Mouse (Mus musculus) heart, postnatal 0 days (tissue): ENCODE results near the gene Vwf.

Experiments used
- CTCF ChIP-seq: IDR thresholded peaks from 2 replicates; pipeline ENCODE4 v1.5.1; 2016; ENCODE audit warnings: antibody characterized with exemption, control low read depth, low read depth
- EP300 ChIP-seq: IDR thresholded peaks from 2 replicates; pipeline ENCODE4 v1.6.1; 2016; ENCODE audit warnings: antibody characterized with exemption, low read depth

GRCm38 (mm10) chr6:125680613-125681012 is 134.0 kb downstream of the Vwf start:
- TF ChIP-seq CTCF, result no peak
- TF ChIP-seq EP300, result no peak
